Mouse (Mus musculus) heart, postnatal 4 days (tissue): ENCODE data around the gene Dppa3. TPM values are rescaled to one million over a fixed set of nuclear protein-coding genes. Genes with fewer than 3 reads are reported as not detected.
"Not testable (repeated sequence)": the region's sequence is repeated elsewhere in the genome, so short reads cannot be mapped to it uniquely, and the experiment has no call there.

Source experiments
- DNase-seq: peaks from one replicate; pipeline ENCODE4 v3.0.0; 2021
- total RNA-seq, 2 experiments: library from RNA; stranded (reverse); gene quantifications; 2 replicates each; pipeline ENCODE4 v1.2.3; 2021

Dppa3 gene
- total RNA-seq, 2 experiments from 2014 or later = not detected

- DNase-seq = no peak
Measured at GRCm38 (mm10) chr6:122612426-122612825, 13.8 kb upstream of the Dppa3 start.

GRCm38 (mm10) chr6:122614047-122614446 is 12.2 kb upstream of the Dppa3 start:
- no peak for DNase-seq

- no peak for DNase-seq
Measured at GRCm38 (mm10) chr6:122616022-122616421, 10.2 kb upstream of the Dppa3 start.

GRCm38 (mm10) chr6:122621066-122621465 is 5.1 kb upstream of the Dppa3 start:
- DNase-seq = no peak

- no peak for DNase-seq
Measured at GRCm38 (mm10) chr6:122624480-122624879, 1.7 kb upstream of the Dppa3 start.

- no peak for DNase-seq
Measured at GRCm38 (mm10) chr6:122625156-122625555, 1.1 kb upstream of the Dppa3 start.

GRCm38 (mm10) chr6:122627469-122628108 is 1.4 kb downstream of the Dppa3 start:
- no peak for DNase-seq

- DNase-seq = peak; percentile 48
Measured at GRCm38 (mm10) chr6:122633411-122633810, 7.2 kb downstream of the Dppa3 start.

GRCm38 (mm10) chr6:122635315-122635714 is 9.1 kb downstream of the Dppa3 start:
- no peak for DNase-seq

GRCm38 (mm10) chr6:122636666-122637065 is 10.5 kb downstream of the Dppa3 start:
- no peak for DNase-seq

GRCm38 (mm10) chr6:122637566-122637965 is 11.4 kb downstream of the Dppa3 start:
- not testable (repeated sequence) for DNase-seq

- not testable (repeated sequence) for DNase-seq
Measured at GRCm38 (mm10) chr6:122644196-122644595, 18.0 kb downstream of the Dppa3 start.

GRCm38 (mm10) chr6:122649903-122650302 is 23.7 kb downstream of the Dppa3 start:
- no peak for DNase-seq

GRCm38 (mm10) chr6:122650398-122650980 is 24.3 kb downstream of the Dppa3 start:
- no peak for DNase-seq

GRCm38 (mm10) chr6:122654301-122654700 is 28.1 kb downstream of the Dppa3 start:
- DNase-seq = no peak

- DNase-seq = no peak
Measured at GRCm38 (mm10) chr6:122657630-122658029, 31.4 kb downstream of the Dppa3 start.

- peak; percentile 35 for DNase-seq
Measured at GRCm38 (mm10) chr6:122659567-122659966, 33.4 kb downstream of the Dppa3 start.

GRCm38 (mm10) chr6:122660601-122661379 is 34.6 kb downstream of the Dppa3 start:
- DNase-seq = peak; percentile 57

- peak; percentile 65 for DNase-seq
Measured at GRCm38 (mm10) chr6:122662551-122663264, 36.5 kb downstream of the Dppa3 start.

GRCm38 (mm10) chr6:122663596-122664206 is 37.5 kb downstream of the Dppa3 start:
- DNase-seq = no peak

GRCm38 (mm10) chr6:122665866-122666265 is 39.7 kb downstream of the Dppa3 start:
- DNase-seq = peak; percentile 55

- DNase-seq = no peak
Measured at GRCm38 (mm10) chr6:122667715-122668114, 41.5 kb downstream of the Dppa3 start.
